Mouse (Mus musculus) lung, postnatal 4 days (tissue): ENCODE results near the gene Mfsd4b4.
A peak's percentile ranks its signal among the peaks of the same experiment; 100 is the strongest.
"Not testable (repeated sequence)": the region's sequence is repeated elsewhere in the genome, so short reads cannot be mapped to it uniquely, and the experiment has no call there.

Experiments used
- DNase-seq, 2 experiments: peaks; one replicate each; pipeline ENCODE4 v3.0.0; 2021

Gene Mfsd4b4

DNA sequence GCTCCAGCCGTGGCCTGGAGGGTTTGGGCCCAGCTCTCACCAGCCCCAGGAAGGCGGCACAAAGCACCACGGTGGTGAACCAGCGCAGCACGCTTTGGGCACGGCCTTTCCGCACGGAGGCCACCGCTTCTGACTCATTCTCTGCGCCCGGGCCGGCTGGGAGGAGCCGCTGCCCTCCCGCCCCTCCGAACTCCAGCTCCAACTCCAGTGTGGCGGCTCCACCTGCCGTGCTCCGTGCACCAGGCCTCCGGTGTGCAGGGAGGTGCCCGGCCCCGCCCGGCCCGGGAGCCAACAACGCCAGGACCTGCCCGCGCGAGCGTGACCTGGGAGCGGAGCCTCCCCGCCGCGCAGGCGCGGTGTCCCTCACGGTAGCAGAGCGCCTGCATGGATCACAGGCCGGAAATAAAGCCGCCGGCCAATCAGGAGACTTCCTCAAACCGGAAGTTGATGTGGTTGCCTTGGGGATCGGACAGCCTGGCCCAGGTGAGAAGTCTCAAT is at the start of gene Mfsd4b4:
Gene Mfsd4b4 (minus strand): TSS at position 365 of the 498 bp plus-strand sequence.
- peak; percentile 88 to 94 for DNase-seq

GRCm38 (mm10) chr10:39947195-39947594 is 48.2 kb upstream of the Mfsd4b4 start:
- not testable (repeated sequence) for DNase-seq

DNA sequence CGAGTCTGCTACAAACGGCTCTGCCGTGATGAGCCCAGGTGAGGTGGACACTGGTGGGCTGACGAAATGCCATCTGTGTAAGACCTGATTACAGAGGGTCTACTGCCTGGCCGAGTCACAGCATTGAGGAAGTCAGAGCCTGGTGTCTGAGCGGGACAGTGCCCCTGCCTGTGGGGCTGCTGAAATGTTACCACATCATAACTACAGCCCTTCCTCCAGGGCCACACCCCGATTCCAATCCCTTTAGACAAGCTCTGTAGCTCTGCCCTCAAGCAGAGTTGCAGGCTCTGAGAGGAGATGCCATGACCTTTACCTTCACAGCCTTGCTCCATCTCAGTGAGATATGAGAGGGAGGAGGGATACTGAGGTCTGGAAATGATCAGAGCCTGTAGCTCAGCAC is 37.5 kb upstream of the Mfsd4b4 start:
- DNase-seq = no peak

- DNase-seq = peak; percentile 26 to 30
These were observed 27.6 kb upstream of the Mfsd4b4 start, which contains the start of gene Mfsd4b2 for GRCm38 (mm10) chr10:39926616-39927139. Gene Mfsd4b2 (minus strand): TSS chr10:39926923.

DNA sequence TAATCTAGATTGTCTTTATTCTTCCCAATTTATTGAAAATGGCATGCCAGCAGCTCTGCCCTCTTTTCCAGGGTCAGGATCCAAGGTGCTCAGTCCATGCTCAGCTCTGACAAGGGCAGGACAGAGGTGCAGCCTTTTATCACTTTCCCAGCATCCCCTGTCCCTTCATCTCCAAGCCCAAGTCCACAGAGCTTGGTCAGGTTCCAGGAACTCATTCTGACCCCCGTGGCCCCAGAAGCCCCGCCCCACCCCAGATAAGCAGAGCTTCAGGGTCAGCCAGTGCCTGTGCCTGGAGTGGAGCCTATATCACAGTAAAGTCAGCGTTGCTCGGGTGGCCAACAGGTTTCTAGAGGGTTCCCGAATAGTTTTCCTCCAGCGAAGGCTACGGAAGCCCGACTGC is 25.5 kb upstream of the Mfsd4b4 start:
- not testable (repeated sequence) for DNase-seq

- DNase-seq = no peak
These were observed 13.6 kb upstream of the Mfsd4b4 start for GRCm38 (mm10) chr10:39912616-39913015.

DNA sequence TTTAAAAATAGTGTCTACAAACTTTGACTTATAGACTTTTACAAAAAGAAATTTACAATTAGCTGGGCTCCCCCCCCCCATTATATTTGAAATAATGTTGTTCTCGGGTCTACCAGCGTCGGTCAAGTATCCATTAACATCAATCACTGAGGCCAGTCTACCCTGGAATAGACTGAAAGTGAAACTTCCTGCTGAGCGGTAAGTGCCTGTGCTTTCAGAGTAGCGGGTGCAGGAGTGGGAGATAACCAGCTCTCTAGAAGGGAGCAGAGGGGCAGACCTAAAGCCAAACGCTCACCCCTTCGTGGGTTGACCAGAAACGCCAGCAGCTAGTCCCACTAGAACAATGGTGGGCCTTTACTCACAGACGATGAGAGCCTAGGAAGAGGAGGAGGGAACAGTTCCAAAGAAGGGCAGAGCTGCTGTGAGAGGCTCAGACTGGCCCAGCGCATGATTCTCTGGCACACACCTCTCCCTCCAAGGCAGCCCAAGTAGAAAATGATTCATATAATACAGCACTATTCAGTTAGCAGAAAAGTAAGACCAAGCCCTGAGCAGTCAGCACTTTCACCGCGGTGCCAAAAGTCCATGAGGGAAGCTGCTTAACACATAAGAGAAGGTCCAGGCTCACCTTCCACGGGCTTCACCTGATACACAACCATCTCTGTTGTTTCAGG is 9.9 kb upstream of the Mfsd4b4 start:
- no peak for DNase-seq

DNA sequence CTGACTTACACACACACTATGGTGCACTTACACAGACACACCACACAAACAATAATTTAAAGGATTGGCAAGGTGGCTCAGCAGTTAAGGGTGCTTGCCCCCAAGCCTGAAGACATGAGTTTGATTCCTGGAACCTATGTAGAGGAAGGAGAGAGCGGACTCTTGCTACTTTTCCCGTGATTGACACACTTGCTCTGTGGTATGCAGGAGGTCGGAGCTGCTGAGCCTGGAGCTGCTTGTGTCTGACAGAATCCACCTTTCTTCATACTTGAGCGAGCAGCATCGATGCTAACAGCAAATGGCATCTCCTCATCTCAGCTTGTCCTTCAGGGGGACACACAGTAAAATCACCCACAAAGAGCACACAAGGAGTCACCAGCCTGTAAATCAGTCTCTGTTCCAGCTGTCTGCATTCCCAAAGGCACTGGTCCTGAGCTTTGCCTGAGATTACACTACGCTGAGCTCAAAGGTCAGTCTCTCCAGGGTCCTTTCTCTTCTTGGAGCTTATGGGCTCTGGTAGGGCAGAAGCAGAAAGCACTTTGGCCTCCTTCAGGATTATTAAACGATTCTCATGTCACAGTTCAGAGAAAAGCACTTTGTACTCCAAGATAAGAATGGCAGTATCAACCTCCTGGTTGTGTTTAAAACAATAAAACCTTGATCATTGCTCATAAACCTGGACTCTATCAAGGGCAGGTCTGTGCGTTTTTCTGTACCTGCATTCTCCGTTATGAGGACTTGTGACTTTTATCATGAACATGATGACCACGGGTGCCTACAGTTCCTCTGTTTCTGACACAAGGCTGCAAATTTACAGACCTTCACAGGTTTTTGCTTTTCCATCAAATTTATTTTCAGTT is 8.0 kb upstream of the Mfsd4b4 start:
- no peak for DNase-seq

GRCm38 (mm10) chr10:39904191-39904590 is 5.2 kb upstream of the Mfsd4b4 start:
- DNase-seq = no peak

- DNase-seq = no peak
These were observed 2.5 kb downstream of the Mfsd4b4 start for GRCm38 (mm10) chr10:39896503-39896902.

DNA sequence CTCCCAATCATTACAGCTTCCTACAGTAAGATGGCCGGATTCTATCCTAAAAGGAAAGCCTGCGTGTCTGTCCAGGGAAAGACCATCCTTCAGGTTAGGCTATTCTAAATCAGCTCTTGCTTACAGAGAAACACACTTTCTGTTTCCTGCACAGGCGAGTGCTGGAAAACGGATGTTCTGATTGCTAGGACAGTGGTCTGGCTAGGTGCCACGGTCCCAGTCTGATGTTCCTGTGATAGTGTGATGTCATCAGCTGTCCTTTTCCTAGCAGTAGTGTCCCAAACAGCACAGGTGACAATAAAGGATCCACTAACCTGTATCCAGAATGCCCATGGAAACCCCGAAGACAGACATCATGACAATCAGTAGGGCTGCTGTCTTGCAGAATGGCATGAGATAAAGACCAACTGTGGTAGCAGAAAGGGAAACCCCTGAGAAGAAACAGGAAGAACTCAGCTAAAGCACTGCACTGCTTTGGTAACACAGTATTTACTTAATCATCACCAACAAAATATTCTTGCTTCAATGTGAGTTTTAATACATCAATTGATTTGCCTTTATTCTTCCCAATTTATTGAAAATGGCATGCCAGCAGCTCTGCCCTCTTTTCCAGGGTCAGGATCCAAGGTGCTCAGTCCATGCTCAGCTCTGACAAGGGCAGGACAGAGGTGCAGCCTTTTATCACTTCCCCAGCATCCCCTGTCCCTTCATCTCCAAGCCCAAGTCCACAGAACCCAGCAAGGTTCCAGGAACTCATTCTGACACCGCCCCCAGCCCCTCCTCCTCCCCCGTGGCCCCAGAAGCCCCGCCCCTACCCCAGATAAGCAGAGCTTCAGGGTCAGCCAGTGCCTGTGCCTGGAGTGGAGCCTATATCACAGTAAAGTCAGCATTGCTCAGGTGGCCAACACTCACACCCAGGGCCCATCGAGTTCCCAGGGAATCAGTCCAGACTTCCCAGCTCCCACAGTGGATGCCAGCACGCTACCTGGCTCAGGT is 5.0 kb downstream of the Mfsd4b4 start:
- DNase-seq = peak in 1 of 2 experiments; percentile 31

DNA sequence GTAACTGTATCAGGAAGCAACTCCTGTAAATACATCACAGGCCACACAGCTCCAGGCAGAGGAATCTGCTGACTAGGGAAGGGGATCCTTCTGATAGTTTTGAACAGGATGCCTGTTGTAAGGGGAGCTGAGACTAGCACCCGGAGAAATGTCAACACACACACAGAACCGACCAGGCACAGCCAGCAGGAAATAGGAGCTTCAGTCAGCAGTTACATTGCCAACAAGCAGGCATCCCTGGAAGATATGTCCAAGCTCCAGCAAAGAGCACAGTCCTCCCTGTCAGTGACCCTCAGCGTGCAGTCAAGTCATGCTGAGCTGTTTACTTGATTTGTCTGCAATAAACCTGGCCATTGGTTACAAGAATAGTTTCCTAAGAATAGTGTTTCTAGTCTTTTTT is 10.4 kb downstream of the Mfsd4b4 start:
- DNase-seq = no peak

DNA sequence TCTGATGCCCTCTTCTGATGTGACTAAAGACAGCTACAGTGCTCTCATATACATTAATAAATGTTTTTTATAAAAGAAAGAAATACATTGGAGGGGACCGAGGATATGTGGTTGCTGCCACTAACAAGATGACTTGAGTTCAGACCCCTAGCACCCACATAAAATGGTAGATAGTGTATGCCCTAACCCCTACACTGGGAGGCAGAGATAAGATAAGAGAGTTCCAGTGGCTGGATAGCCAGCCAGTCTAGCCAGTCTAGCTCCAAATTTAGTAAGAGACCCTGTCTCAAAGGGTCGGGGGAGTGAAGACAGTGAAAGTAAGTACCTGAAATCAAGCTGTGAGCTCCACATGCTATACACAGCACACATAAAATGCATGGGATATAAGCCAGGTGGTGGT is 33.5 kb downstream of the Mfsd4b4 start:
- no peak for DNase-seq

GRCm38 (mm10) chr10:39842621-39843020 is 56.4 kb downstream of the Mfsd4b4 start:
- DNase-seq = no peak
